Mouse (Mus musculus): Measurements from ENCODE around the gene Dhdds. TPM values are rescaled to one million over a fixed set of nuclear protein-coding genes. Genes with fewer than 3 reads are reported as not detected.

Dhdds gene
- polyA plus RNA-seq, 1 experiment from 2014 or later = 43.9 TPM

- peak overlapping the region; percentile 62 for H3K4me3 ChIP-seq
- H3K9ac ChIP-seq (replicated peaks) = peak overlapping the region; percentile 92; the same call in 1 of the 2 replicates
- 54% methylated on average over 8 of the region's 8 CpGs for WGBS
- H3K9me3 ChIP-seq = no peaks in the 10 kb centered on the region
- peaks cover 45% of the 10 kb centered on the region for H3K4me1 ChIP-seq
- H3K27ac ChIP-seq (replicated peaks) = peak overlapping the region; percentile 98
- H3K27me3 ChIP-seq = no peaks in the 10 kb centered on the region
- no peak for ATAC-seq (ENCODE audit: low FRiP score, low read depth)
- H3K4me2 ChIP-seq (replicated peaks) = peak overlapping the region; percentile 96
- H3K36me3 ChIP-seq = peaks cover 17% of the 10 kb centered on the region
Measured at GRCm38 (mm10) chr4:133969114-133969770, 31.5 kb downstream of the Dhdds start.

DNA sequence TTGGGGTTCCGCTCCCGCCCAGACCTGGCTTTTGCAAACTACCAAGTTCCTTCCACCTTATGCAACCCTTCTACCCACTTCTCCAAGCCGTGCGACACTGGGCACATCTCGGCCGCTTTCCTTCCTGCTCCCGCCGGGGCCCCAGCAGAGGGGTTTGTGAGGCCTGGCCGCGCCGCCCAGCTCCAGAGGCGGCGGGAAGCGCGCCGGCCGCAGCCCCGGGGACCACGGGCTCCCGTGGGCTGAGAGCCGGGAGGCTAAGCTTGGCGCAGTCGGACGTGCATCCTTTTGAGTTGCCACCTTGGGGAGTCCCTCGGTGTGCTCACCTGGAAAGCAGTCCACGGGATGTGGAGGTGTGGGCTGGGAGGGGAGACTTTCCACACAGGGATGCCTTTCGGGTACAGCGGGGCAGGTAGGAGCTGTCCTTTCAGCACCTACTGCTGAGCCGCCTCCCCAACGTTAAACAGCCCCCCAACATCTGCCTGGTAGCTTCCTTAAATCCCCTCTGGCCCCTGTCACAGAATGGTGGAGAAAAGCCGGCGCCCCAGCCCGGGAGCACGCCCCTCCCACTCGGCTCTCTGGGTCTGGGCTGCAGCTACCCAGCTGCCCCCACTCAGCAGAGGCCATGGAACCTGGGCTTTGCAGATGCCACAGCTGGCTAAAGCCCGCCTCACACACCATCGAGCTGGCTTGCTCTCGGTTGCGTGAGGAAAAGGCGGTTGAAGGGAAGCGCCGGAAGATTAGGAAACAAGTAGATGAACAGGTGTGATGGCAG lies 32.4 kb downstream of the Dhdds start, which contains the start of gene Hmgn2:
TSS of gene Hmgn2 (minus strand) at position 501 of the 772 bp plus-strand sequence.
- ATAC-seq (ENCODE audit: low FRiP score, low read depth) = peak; percentile 58
- Histone ChIP-seq H3K36me3 (peaks cover 26% of the 10 kb centered on the region), H3K4me1 (peaks cover 48% of the 10 kb centered on the region), H3K27me3 (no peaks in the 10 kb centered on the region), H3K9ac (replicated peaks) (peak within 1 kb of the TSS; percentile 92), H3K27ac (replicated peaks) (peak within 1 kb of the TSS; percentile 98), H3K4me3 (peak within 1 kb of the TSS; percentile 62), H3K4me2 (replicated peaks) (peak within 1 kb of the TSS; percentile 96), H3K9me3 (no peaks in the 10 kb centered on the region)
- WGBS = under 1% methylated on average over 40 of the region's 42 CpGs

DNA sequence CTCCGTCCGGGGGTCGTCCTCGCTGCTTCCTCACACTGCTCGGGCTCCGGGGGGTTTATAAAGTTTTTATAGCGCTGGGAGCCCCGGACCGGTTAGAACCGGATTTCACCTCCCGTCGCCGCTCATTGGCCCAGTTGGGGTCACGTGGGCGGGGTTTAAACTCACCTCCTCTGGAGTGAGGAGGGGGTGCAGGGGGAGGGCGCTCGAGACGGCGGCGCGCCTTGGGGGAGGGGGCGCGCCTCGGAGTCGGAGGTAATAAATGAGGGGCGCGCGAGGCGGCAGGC lies 32.9 kb downstream of the Dhdds start:
- Histone ChIP-seq H3K27ac (replicated peaks) (peak overlapping the region; percentile 98), H3K4me1 (peaks cover 48% of the 10 kb centered on the region), H3K4me3 (peak overlapping the region; percentile 62), H3K9me3 (no peaks in the 10 kb centered on the region), H3K9ac (replicated peaks) (peak overlapping the region; percentile 92), H3K36me3 (peaks cover 31% of the 10 kb centered on the region), H3K4me2 (replicated peaks) (peak overlapping the region; percentile 96), H3K27me3 (no peaks in the 10 kb centered on the region)
- ATAC-seq (ENCODE audit: low FRiP score, low read depth) = peak; percentile 86
- WGBS = under 1% methylated on average over 17 of the region's 29 CpGs

DNA sequence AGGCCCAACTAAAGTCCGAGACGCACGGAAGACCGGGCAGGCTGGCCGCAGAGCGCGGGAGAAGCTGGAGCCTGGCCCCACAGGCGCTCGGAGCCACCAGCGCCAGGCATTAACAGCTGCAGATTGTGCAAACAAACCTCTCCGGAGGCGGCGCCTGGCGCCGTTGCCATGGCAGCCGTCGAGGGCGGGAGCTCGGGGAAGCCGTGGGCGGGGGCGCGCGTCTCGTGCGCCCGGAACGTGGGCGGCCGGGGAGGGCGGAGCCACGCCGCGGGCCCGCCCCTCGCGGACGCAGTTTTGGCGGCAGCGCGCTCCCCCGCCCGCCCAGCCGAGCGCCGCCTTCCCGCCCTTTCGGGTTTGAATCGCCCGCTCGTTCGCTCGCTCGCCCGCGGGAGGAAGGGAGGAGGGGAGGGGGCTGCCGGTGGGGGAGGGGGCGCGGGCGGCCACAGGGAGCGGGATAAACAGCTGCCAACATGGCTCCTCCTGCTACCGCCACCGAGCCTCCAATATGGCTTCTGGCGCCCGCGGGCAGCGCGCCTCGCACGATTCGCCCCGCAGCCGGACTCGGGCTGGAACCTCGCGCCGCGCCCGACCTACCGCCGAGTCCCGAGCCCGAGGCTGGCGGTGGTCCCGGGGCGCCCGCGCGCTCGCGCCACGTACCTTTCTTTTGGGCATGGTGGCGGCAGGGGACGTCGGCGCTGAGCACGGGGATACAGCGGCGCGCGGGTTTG lies 33.4 kb downstream of the Dhdds start:
- Histone ChIP-seq H3K27ac (replicated peaks) (peak overlapping the region; percentile 98), H3K4me2 (replicated peaks) (peak overlapping the region; percentile 96), H3K4me3 (peak overlapping the region; percentile 62), H3K36me3 (peaks cover 34% of the 10 kb centered on the region), H3K27me3 (no peaks in the 10 kb centered on the region), H3K9ac (replicated peaks) (peak overlapping the region; percentile 92), H3K4me1 (peaks cover 48% of the 10 kb centered on the region), H3K9me3 (no peaks in the 10 kb centered on the region)
- WGBS = under 1% methylated on average over 72 of the region's 101 CpGs
- peak; percentile 76 for ATAC-seq (ENCODE audit: low FRiP score, low read depth)

DNA sequence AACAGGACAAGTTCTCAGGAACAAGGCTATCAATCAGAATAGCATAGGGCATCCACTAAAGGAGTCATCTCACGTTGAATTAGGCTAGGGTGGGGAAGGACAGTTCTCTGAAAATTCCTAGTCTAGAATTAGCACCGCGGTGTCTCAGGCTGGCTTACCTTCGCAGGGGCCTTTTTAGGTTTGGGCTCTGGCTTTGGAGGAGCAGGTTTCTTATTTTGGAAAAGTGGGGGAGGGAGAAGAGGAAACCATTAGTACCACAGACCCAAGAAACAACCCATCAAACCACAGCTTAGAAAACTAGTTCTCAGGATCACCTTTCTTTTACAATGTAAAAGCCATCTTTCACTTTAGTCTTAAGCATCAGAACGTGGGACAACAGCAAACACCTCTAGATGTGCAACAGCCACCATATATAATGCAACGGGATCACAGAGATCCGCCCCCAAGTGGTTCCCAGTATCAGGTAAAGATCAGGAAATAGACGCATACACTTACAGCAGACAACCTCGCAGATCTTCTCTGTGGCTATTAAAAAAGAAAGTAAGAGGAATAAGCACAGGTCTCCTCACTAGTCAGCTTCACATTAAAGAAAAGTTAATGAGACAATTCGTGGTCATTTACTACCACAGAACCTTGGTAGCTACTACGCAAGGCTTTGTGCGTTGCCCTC lies 34.3 kb downstream of the Dhdds start:
- Histone ChIP-seq H3K36me3 (peaks cover 34% of the 10 kb centered on the region), H3K27me3 (no peaks in the 10 kb centered on the region), H3K27ac (replicated peaks) (peak overlapping the region; percentile 98), H3K4me2 (replicated peaks) (peak overlapping the region; percentile 96), H3K9ac (replicated peaks) (peak overlapping the region; percentile 92), H3K9me3 (no peaks in the 10 kb centered on the region), H3K4me1 (peaks cover 48% of the 10 kb centered on the region), H3K4me3 (peak overlapping the region; percentile 62)
- no peak for ATAC-seq (ENCODE audit: low FRiP score, low read depth)
- 50% methylated on average over 12 of the region's 12 CpGs for WGBS

- Histone ChIP-seq H3K4me2 (replicated peaks) (no peak overlapping the region), H3K9me3 (no peaks in the 10 kb centered on the region), H3K9ac (replicated peaks) (no peak overlapping the region), H3K27me3 (no peaks in the 10 kb centered on the region), H3K27ac (replicated peaks) (peak overlapping the region; percentile 35), H3K4me3 (no peak overlapping the region), H3K36me3 (peaks cover 34% of the 10 kb centered on the region), H3K4me1 (peaks cover 17% of the 10 kb centered on the region)
- WGBS = 85% methylated on average over 7 of the region's 7 CpGs
- ATAC-seq (ENCODE audit: low FRiP score, low read depth) = no peak
Measured at GRCm38 (mm10) chr4:133962566-133962965, 38.2 kb downstream of the Dhdds start.

DNA sequence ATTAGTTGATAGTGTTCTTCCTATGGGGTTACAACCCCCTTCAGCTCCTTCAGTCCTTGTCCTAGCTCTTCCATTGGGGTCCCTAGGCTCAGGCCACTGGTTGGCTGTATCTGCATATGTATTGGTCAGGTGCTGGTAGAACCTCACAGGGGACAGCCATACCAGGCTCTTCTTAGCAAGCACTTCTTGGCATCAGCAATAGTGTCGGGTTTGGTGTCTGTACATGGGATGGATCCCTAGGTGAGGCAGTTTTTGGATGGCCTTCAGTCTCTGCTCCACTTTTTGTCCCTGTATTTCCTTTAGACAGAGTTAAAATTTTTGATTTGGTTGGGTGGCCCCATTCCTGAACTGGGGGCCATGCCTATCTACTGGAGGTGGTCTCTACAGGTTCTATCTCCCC lies 41.8 kb downstream of the Dhdds start:
- Histone ChIP-seq H3K9ac (replicated peaks) (no peak overlapping the region), H3K4me1 (0 out of 2 replicates have a peak, but pooled peaks cover under 1% of the 10 kb centered on the region), H3K27ac (replicated peaks) (no peak overlapping the region), H3K27me3 (no peaks in the 10 kb centered on the region), H3K4me2 (replicated peaks) (no peak overlapping the region), H3K4me3 (no peak overlapping the region), H3K9me3 (no peaks in the 10 kb centered on the region), H3K36me3 (peaks cover 14% of the 10 kb centered on the region)
- no peak for ATAC-seq (ENCODE audit: low FRiP score, low read depth)
- 95% methylated on average over 1 of the region's 1 CpGs for WGBS

- Histone ChIP-seq H3K4me1 (no peaks in the 10 kb centered on the region), H3K36me3 (no peaks in the 10 kb centered on the region), H3K27ac (replicated peaks) (no peak overlapping the region), H3K27me3 (no peaks in the 10 kb centered on the region), H3K4me2 (replicated peaks) (no peak overlapping the region), H3K9me3 (no peaks in the 10 kb centered on the region), H3K4me3 (no peak overlapping the region), H3K9ac (replicated peaks) (no peak overlapping the region)
- 77% methylated on average over 4 of the region's 4 CpGs for WGBS
- no peak for ATAC-seq (ENCODE audit: low FRiP score, low read depth)
Measured at GRCm38 (mm10) chr4:133956358-133956757, 44.4 kb downstream of the Dhdds start.

DNA sequence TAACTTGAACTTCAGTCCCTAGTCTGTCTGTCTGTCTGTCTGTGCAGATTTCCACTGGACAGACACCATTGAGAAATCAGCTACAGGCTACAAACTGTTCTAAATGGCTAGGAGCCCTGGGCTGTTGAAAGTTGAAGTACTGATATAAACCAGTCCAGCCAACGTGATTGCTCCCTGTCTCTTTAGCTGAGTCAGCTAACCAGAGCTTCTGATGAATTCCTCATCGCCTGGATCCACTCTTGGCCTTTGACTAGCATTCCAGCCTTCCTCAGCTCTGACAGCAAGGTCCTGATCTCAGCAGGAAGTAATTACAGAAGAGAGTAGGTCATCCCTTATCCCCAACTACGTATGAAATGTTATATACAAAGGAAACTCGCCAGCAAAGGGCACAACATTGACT lies 54.0 kb downstream of the Dhdds start:
- H3K4me1 ChIP-seq = no peaks in the 10 kb centered on the region
- no peak overlapping the region for H3K4me2 ChIP-seq (replicated peaks)
- H3K27me3 ChIP-seq = no peaks in the 10 kb centered on the region
- H3K9ac ChIP-seq (replicated peaks) = no peak overlapping the region
- H3K27ac ChIP-seq (replicated peaks) = no peak overlapping the region
- H3K36me3 ChIP-seq = no peaks in the 10 kb centered on the region
- WGBS = 72% methylated on average over 4 of the region's 4 CpGs
- ATAC-seq (ENCODE audit: low FRiP score, low read depth) = no peak
- 0 out of 2 replicates have a peak, but pooled peaks cover 2% of the 10 kb centered on the region for H3K9me3 ChIP-seq
- H3K4me3 ChIP-seq = no peak overlapping the region

DNA sequence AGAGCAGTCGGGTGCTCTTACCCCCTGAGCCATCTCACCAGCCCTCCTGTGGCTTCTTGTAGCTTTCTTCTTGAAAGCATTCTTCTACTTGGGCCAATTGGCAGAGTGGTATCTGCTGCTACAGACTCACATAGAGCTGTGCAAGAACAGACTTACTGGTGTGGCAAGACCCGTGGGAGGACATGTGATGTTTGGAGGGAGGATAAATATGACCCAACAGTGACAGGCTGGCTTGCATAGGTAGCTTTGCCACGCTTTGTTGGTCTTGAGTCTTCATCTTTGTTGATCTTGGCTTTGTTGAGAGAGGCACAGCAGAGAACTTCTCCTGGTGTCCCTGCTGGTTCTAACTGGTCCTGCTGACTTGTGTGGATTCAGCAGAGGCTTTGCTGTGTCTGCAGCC lies 56.9 kb downstream of the Dhdds start:
- 85% methylated on average over 3 of the region's 3 CpGs for WGBS
- no peak for ATAC-seq (ENCODE audit: low FRiP score, low read depth)
- Histone ChIP-seq H3K36me3 (no peaks in the 10 kb centered on the region), H3K9ac (replicated peaks) (no peak overlapping the region), H3K4me3 (no peak overlapping the region), H3K27me3 (no peaks in the 10 kb centered on the region), H3K4me1 (no peaks in the 10 kb centered on the region), H3K4me2 (replicated peaks) (no peak overlapping the region), H3K9me3 (0 out of 2 replicates have a peak, but pooled peaks cover 2% of the 10 kb centered on the region), H3K27ac (replicated peaks) (no peak overlapping the region)

DNA sequence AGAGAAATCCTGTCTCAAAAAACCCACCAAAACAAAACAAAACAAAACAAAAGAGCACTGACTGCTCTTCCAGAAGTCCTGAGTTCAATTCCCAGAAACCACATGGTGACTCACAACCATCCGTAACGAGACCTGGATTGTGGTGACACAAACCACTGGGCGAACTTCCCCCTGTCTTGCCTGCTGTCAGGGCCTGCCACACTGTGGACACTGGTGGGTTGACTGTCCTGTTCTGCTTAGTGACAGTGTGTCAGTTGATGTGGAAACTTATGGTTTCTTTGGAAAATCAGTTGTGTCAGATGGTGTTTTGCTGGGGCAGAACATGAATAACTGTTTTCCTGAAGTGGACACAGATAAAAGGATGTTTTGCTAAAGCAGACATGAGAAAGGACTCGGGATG lies 58.0 kb downstream of the Dhdds start:
- Histone ChIP-seq H3K4me3 (no peak overlapping the region), H3K9me3 (0 out of 2 replicates have a peak, but pooled peaks cover 2% of the 10 kb centered on the region), H3K4me1 (no peaks in the 10 kb centered on the region), H3K27ac (replicated peaks) (no peak overlapping the region), H3K9ac (replicated peaks) (no peak overlapping the region), H3K27me3 (no peaks in the 10 kb centered on the region), H3K4me2 (replicated peaks) (no peak overlapping the region), H3K36me3 (no peaks in the 10 kb centered on the region)
- ATAC-seq (ENCODE audit: low FRiP score, low read depth) = no peak
- WGBS = 92% methylated on average over 4 of the region's 4 CpGs

All from midbrain, embryonic 12.5 days (tissue).